Mouse (Mus musculus): ENCODE measurements around the gene Palm2. TPM values are rescaled to one million over a fixed set of nuclear protein-coding genes. Genes with fewer than 3 reads are reported as not detected.

Palm2 gene
- total and polyA plus RNA-seq, 3 experiments, result not detected

GRCm38 (mm10) chr4:57684676-57685215 lies 250.7 kb downstream of the Palm2 start:
- no peak for DNase-seq (ENCODE audit: low read depth, low spot score)
- no peak for TF ChIP-seq POLR2AphosphoS2 (IDR thresholded peaks at IDR 0.05; ENCODE audit: low read length)
- TF ChIP-seq RAD21 (IDR thresholded peaks at IDR 0.05; ENCODE audit: low read depth, low read length), result no peak
- no peak for TF ChIP-seq EP300 (IDR thresholded peaks at IDR 0.05; ENCODE audit: low read depth in 1 of 2, low read length in 2 of 2)
- no peak for TF ChIP-seq NELFE (IDR thresholded peaks at IDR 0.05; ENCODE audit: low read depth, low read length)
- no peaks in the 10 kb centered on the region for H3K9me3 ChIP-seq (replicated peaks; ENCODE audit: insufficient read depth, low read length)
- H3K27me3 ChIP-seq (ENCODE audit: control insufficient read depth in 1 of 2, insufficient read depth in 2 of 2, low read length in 2 of 2), result peaks cover 0 to 4% of the 10 kb centered on the region in 2 experiments; a peak in 1 of 4 replicates
- no peak overlapping the region for H3K27ac ChIP-seq (ENCODE audit: control insufficient read depth, low read depth, low read length)
- no peaks in the 10 kb centered on the region for H3K36me3 ChIP-seq (ENCODE audit: control insufficient read depth in 1 of 2, insufficient read depth in 2 of 2, low read length in 2 of 2)
- no peak overlapping the region for H3K9ac ChIP-seq (ENCODE audit: control insufficient read depth, low read depth, low read length, poor library complexity, severe bottlenecking)
- H3K4me3 ChIP-seq (ENCODE audit: control insufficient read depth in 1 of 2, insufficient read depth in 1 of 2, low read depth in 2 of 2, low read length in 2 of 2), result no peak overlapping the region
- H3K4me1 ChIP-seq (ENCODE audit: control insufficient read depth in 1 of 2, insufficient read depth in 2 of 2, low read length in 2 of 2), result no peaks in the 10 kb centered on the region
- H3K79me2 ChIP-seq (ENCODE audit: control insufficient read depth, insufficient read depth, low read length, poor library complexity), result no peaks in the 10 kb centered on the region

DNA sequence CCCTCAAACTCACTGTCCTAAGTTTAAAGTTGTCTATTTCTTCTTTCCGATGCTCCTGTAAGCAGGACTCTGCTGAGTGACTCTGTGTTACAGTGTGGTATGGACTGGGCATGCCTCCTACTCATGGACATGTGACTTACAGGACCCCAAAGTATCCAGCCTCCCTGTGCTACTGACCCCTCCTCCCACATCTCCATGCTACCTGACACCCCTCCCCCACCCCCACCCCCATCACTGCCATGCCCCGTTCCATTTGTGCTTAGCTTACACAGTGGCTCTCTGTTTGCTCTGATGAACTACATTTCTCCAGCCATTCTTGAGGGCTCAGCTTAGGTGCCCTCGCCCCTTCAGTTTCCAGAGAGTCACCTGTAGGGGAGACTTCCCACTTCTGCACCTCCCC lies 252.7 kb downstream of the Palm2 start:
- no peak for DNase-seq (ENCODE audit: low read depth, low spot score)
- no peak overlapping the region for H3K9ac ChIP-seq (ENCODE audit: control insufficient read depth, low read depth, low read length, poor library complexity, severe bottlenecking)
- H3K79me2 ChIP-seq (ENCODE audit: control insufficient read depth, insufficient read depth, low read length, poor library complexity), result no peaks in the 10 kb centered on the region
- no peaks in the 10 kb centered on the region for H3K4me1 ChIP-seq (ENCODE audit: control insufficient read depth in 1 of 2, insufficient read depth in 2 of 2, low read length in 2 of 2)
- H3K27ac ChIP-seq (ENCODE audit: control insufficient read depth, low read depth, low read length), result no peak overlapping the region
- no peaks in the 10 kb centered on the region for H3K36me3 ChIP-seq (ENCODE audit: control insufficient read depth in 1 of 2, insufficient read depth in 2 of 2, low read length in 2 of 2)
- H3K9me3 ChIP-seq (replicated peaks; ENCODE audit: insufficient read depth, low read length), result no peaks in the 10 kb centered on the region
- peaks cover 0 to under 1% of the 10 kb centered on the region in 2 experiments; a peak in 1 of 4 replicates for H3K27me3 ChIP-seq (ENCODE audit: control insufficient read depth in 1 of 2, insufficient read depth in 2 of 2, low read length in 2 of 2)
- TF ChIP-seq CTCF (IDR thresholded peaks at IDR 0.05 in 2 of 3, conservative IDR thresholded peaks at IDR 0.05 in 1 of 3; ENCODE audit: control insufficient read depth in 1 of 3, insufficient read depth in 1 of 3, low read depth in 2 of 3, low read length in 3 of 3, poor library complexity in 1 of 3, severe bottlenecking in 1 of 3), result no peak
- TF ChIP-seq MAFK (IDR thresholded peaks at IDR 0.05; ENCODE audit: borderline replicate concordance, low read depth, low read length), result no peak
- TF ChIP-seq MAX (IDR thresholded peaks at IDR 0.05; ENCODE audit: low read length), result no peak
- no peak for TF ChIP-seq EP300 (IDR thresholded peaks at IDR 0.05; ENCODE audit: low read depth in 1 of 2, low read length in 2 of 2)
- no peak for TF ChIP-seq ELF1 (IDR thresholded peaks at IDR 0.05; ENCODE audit: low read depth, low read length)
- no peak for TF ChIP-seq TAL1 (IDR thresholded peaks at IDR 0.05; ENCODE audit: low read length)
- TF ChIP-seq NRF1 (IDR thresholded peaks at IDR 0.05; ENCODE audit: insufficient read depth, low read depth, low read length, poor library complexity, severe bottlenecking), result no peak
- no peak for TF ChIP-seq SMC3 (IDR thresholded peaks at IDR 0.05; ENCODE audit: low read depth, low read length)
- H3K4me3 ChIP-seq (ENCODE audit: control insufficient read depth in 1 of 2, insufficient read depth in 1 of 2, low read depth in 2 of 2, low read length in 2 of 2), result no peak overlapping the region

GRCm38 (mm10) chr4:57687583-57687982 lies 253.5 kb downstream of the Palm2 start:
- no peaks in the 10 kb centered on the region for H3K4me1 ChIP-seq (ENCODE audit: control insufficient read depth in 1 of 2, insufficient read depth in 2 of 2, low read length in 2 of 2)
- TF ChIP-seq POLR2AphosphoS2 (IDR thresholded peaks at IDR 0.05; ENCODE audit: low read length), result no peak
- no peak for TF ChIP-seq POLR2A (IDR thresholded peaks at IDR 0.05; ENCODE audit: control insufficient read depth in 1 of 2, insufficient read depth in 1 of 2, low read depth in 1 of 2, low read length in 2 of 2, poor library complexity in 1 of 2)
- no peak for TF ChIP-seq CHD1 (IDR thresholded peaks at IDR 0.05; ENCODE audit: low read depth, low read length)
- no peak for TF ChIP-seq MAX (IDR thresholded peaks at IDR 0.05; ENCODE audit: low read length)
- TF ChIP-seq TBP (IDR thresholded peaks at IDR 0.05; ENCODE audit: low read depth, low read length), result no peak
- TF ChIP-seq RCOR1 (IDR thresholded peaks at IDR 0.05; ENCODE audit: low read depth, low read length), result no peak
- no peak for TF ChIP-seq CHD2 (IDR thresholded peaks at IDR 0.05; ENCODE audit: low read length)
- no peak for TF ChIP-seq ZC3H11A (IDR thresholded peaks at IDR 0.05; ENCODE audit: low read depth, low read length)
- TF ChIP-seq GABPA (IDR thresholded peaks at IDR 0.05; ENCODE audit: low read depth, low read length), result no peak
- no peak for TF ChIP-seq MYB (IDR thresholded peaks at IDR 0.05; ENCODE audit: low read depth, low read length)
- no peak for TF ChIP-seq SMC3 (IDR thresholded peaks at IDR 0.05; ENCODE audit: low read depth, low read length)
- no peak for TF ChIP-seq UBTF (IDR thresholded peaks at IDR 0.05; ENCODE audit: borderline replicate concordance, insufficient read depth, low read depth, low read length)
- no peak for TF ChIP-seq ELF1 (IDR thresholded peaks at IDR 0.05; ENCODE audit: low read depth, low read length)
- no peak for TF ChIP-seq ZKSCAN1 (IDR thresholded peaks at IDR 0.05; ENCODE audit: low read depth, low read length)
- no peak for TF ChIP-seq GATA1 (IDR thresholded peaks at IDR 0.05; ENCODE audit: low read depth, low read length)
- no peak for TF ChIP-seq MYC (IDR thresholded peaks at IDR 0.05; ENCODE audit: low read depth, low read length)
- TF ChIP-seq ETS1 (IDR thresholded peaks at IDR 0.05; ENCODE audit: low read depth, low read length), result no peak
- H3K79me2 ChIP-seq (ENCODE audit: control insufficient read depth, insufficient read depth, low read length, poor library complexity), result no peaks in the 10 kb centered on the region
- no peaks in the 10 kb centered on the region for H3K9me3 ChIP-seq (replicated peaks; ENCODE audit: insufficient read depth, low read length)
- DNase-seq (ENCODE audit: low read depth, low spot score), result no peak
- H3K27ac ChIP-seq (ENCODE audit: control insufficient read depth, low read depth, low read length), result no peak overlapping the region
- no peak overlapping the region for H3K4me3 ChIP-seq (ENCODE audit: control insufficient read depth in 1 of 2, insufficient read depth in 1 of 2, low read depth in 2 of 2, low read length in 2 of 2)
- no peak overlapping the region for H3K9ac ChIP-seq (ENCODE audit: control insufficient read depth, low read depth, low read length, poor library complexity, severe bottlenecking)
- no peaks in the 10 kb centered on the region; a peak in 1 of 4 replicates for H3K27me3 ChIP-seq (ENCODE audit: control insufficient read depth in 1 of 2, insufficient read depth in 2 of 2, low read length in 2 of 2)
- no peaks in the 10 kb centered on the region for H3K36me3 ChIP-seq (ENCODE audit: control insufficient read depth in 1 of 2, insufficient read depth in 2 of 2, low read length in 2 of 2)

Data from MEL (cell line).